Mouse (Mus musculus): ENCODE measurements around the gene Crim1.

The Crim1 gene

DNA sequence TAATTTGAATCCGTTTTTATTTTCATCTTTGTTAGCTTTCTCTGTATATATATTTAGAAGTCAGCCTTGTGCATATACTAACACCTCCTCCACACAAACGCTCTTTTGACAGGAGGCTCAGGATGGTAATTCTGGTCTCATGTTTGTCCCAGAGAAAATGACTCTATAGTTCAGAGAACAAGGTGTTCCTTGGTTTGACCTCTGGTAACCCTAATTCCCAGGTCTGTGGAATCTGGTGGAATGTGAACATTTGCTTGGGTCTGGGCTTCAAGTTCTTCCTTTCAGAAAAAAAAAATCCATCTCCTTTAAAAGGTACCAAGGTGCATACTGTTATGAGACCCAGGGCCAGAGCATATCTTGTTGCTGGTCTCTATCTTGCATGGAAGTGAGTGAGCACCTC lies 9.6 kb downstream of the Crim1 start:
- no peak for DNase-seq (ENCODE audit: low spot score in 2 of 2)

DNA sequence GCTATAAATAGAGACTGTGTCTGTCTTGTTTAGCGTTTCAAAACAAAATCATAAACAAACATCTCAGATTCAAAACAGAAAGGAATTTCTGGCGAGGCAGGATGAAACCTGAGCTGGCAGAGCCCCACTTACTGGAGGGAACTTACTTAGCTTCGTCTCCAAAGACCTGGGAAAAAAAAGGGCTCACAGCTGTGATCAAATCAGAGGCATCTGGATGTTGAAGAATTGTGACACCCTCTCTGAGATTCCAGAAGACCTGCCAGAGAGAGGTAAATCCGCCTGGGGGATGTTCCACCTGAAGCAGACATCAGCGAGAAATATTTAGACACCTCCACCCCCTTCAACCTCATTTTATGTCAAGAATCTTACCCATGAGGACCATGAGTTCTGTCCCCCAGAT lies 11.8 kb downstream of the Crim1 start:
- DNase-seq (ENCODE audit: low spot score in 2 of 2), result no peak

DNA sequence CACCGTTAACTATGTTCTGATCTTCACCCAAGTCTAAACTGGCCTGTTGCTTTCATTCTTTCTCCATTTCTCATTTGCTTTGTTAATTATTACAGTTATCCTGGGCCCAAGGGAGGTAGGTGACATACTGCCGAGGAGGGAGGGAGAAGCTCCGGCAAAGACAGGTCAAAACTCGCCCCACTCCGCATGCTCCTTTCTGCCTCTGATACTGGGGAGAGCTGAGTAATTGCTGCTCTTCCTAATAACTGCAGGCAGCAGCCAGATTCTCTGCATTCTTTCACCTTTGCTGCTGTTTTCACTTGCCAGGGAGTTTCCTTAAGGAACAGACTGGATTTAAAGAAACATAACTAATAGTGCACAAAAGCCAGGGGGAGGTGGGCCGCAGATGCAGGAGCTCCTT lies 13.1 kb downstream of the Crim1 start:
- DNase-seq (ENCODE audit: low spot score in 2 of 2), result no peak

DNA sequence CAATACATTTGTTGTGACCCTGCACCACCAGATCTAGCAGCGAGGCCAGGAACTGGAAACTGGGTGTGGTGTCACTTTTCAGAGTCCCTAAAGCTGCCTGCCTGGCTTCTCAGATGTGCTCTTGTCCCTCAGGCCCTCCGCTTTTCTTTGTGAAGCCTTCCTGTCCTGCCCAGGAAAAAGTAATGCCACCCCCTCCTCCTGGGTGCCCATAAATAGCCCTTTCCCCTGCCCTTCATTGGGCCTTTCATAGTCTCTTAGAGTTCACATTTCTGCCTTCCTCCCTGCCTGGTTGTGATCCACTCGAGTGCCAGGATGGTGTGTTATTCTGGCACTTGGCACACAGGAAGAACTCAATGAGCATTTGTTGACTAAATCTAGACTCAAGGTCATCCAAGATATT lies 16.5 kb downstream of the Crim1 start:
- no peak for DNase-seq (ENCODE audit: low spot score in 2 of 2)

DNA sequence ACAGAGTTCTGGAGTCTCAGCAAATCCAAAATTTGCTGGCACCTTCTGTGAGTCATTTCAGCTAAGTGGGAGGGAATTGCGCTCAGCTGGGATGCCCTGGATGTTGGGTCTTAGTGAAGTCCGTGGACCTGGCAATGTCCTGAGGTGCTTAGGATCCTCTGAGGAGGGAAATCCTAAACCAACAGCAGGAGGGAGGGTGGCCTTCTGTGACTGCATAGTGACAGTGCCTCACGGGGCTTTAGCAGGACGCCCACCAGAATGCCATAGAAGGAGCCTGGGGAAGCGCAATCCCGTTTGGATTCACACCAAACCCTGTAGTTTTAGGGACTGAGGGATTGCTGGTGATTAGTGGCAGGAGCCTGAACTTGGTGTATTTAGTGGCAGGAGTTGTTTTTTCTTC lies 17.4 kb downstream of the Crim1 start:
- no peak for DNase-seq (ENCODE audit: low spot score in 2 of 2)

DNA sequence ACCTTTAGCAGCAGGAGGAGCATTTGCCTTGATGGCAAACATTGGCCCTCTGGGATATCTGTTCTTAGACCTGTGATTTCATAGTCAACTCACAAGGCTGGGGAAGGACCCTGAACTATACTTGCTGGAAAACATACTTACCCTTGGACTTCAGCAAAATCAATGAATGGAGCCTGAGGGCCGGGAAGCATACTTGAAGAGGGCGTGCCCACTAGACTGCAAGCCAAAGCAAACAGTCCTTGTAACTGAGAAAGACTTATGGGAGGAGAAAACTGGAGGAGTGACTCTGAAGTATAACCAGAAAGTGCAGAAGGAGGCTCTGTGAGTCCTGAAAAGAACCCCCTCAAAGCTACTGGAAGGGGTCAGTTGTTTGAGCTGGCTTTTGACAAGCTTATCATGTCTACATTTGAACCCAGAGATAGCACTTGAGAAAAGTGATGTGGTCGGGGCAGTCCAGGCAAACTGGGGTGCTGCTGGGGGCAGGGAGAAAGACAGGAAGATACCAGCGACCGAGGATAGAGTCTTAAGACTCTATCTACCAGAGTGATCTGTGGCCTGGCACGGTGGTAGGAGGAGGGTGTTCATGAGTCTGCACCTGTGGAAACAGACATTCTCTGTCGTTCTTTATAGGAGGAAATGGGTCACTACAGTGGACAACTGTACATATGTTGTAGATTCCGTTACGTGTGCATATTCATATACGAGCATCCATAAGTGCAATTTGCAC lies 18.6 kb downstream of the Crim1 start:
- DNase-seq (ENCODE audit: low spot score in 2 of 2), result no peak

DNA sequence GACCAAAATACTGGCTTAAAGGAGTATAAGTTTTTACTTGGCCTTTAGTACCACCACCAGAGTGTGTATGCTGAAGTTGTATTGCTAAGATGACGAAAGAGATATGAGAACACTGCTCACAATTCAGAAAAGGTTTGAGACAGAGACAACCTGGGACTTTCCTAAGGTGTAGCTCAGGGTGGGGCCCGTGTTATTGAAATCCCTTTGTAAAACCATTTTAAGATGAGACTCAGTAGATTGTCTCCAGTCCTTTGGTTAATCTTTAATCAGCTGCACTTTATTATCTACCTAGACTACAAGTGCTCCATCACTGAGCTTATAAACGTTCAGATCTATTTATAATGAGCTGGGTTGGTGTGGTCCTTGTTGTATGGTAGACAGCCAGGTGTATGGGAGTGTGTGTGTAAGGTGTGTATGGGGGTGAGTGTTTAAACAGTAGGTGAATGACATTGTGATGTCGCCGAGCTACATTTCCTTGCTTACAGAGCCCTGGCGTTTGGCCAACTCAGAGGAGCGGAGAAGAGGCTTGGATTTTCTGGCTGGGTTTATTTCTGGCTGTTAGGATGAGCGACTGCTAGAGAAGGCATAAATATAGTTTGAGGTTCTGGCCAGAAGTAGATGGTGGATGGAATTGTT lies 21.1 kb downstream of the Crim1 start:
- no peak for DNase-seq (ENCODE audit: low spot score in 2 of 2)

DNA sequence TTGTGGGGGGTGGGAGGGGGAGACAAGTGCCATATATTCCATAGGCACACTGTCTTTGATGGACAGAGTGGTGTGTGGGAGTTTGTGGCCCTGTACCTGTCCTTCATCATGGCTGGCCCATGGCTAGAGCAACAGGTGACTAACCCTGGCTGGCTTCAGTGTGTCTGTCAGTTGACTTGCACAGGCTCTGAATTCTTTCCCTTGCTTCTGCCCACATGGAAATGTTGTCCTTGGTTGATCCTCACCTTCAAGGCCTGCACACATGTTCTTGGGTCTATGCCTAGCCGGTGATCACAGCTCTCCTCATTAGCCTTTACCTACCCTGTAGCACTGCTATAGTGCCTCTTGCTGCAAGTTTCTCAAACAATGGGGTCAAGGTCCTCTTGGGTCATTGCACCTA lies 21.8 kb downstream of the Crim1 start:
- DNase-seq (ENCODE audit: low spot score in 2 of 2), result no peak

DNA sequence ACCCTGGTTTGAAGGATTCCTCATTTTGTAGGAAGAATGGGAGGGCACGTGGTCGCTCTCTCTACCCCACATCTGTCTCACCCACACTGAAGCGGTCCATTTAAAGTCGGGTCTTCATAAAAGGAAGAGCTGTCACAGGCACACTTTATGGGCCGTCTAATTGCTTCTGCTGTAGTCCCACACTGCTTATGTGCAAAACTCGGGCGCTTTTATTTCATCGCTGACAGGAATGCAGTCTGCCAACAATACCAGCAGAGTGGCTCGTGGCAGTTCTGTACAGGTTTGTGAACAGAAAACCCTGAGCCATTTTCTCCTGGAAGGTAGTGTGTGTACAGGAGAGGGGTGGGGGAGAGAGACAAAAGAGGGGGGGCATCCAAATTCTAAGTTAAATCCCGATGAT lies 23.9 kb downstream of the Crim1 start:
- no peak for DNase-seq (ENCODE audit: low spot score in 2 of 2)

DNA sequence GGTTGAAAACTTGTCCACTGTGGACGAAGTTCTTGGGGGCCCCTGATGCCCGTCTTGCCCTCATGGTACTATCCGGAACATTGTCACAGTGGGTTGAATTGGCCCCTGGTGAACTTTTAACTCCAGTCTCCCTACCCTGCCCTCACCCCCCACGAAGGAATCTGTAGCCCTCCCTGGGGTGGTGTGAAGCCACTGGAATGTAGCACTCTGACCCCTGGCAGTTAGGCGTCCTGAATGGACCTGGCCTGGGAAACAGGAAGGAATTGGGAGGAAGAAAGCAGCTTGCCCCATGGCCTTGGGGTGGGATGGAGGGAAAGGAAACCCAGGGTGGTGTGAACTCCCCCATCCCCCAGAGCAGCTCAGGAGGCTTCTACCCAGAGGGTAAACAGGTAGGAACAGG lies 25.5 kb downstream of the Crim1 start:
- DNase-seq (ENCODE audit: low spot score in 2 of 2), result no peak

DNA sequence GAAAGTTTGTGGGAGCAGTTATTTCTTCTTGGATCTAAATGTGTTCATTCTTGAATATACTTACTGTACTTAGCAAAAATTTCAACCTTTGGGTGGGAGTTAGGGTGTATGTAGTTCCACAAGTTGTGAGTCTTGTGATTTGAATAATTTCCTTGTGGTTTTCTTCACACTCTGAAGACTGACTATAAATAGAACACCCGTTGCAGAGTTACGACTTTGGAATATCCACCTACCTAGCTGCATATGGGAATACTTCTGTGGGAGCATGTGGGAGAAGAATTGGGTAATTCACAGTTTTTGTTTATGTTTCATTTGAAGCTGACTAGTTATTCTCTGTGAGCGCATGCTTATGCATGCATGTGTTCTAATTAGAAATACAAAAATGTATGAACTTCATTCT lies 27.2 kb downstream of the Crim1 start:
- no peak for DNase-seq (ENCODE audit: low spot score in 2 of 2)

DNA sequence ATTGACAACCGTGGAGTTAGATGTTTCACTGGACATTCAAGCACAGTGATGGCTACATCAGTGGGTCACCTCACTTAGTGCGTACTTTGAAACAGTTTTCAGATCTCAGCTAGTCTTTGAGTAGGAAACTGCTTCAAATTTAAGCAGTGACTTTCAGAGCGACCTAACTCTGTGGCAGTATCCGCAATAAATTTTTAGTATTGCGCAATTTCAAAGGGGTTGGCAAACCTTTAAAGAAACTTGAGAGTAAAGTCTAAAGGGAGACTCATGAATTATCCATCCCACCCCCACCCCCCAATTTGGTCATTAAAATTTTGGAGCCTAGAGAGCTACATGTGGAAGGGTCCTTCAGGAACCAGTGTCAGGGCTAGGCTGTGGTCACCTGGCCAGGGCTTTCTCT lies 31.5 kb downstream of the Crim1 start:
- DNase-seq (ENCODE audit: low spot score in 2 of 2), result no peak

DNA sequence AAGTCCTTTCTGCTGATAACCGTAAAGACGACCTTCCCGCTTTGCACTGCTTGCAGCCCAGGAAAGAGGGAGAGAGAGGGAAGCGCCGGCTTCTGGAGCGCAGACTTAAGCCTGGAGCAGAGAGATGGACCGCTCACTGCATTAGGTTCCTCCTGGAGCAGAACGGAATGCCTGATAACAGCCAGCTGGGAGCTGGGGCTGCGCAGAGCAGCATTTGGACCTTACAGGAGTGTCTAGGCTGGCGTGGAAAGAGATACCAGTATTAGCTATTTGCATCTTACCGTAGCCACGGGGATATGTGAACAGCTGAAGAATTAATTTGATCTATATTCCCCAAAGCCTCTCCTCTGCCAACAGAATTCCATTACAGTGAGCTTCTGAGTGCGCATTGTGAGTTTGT lies 32.7 kb downstream of the Crim1 start:
- DNase-seq (ENCODE audit: low spot score in 2 of 2), result no peak

DNA sequence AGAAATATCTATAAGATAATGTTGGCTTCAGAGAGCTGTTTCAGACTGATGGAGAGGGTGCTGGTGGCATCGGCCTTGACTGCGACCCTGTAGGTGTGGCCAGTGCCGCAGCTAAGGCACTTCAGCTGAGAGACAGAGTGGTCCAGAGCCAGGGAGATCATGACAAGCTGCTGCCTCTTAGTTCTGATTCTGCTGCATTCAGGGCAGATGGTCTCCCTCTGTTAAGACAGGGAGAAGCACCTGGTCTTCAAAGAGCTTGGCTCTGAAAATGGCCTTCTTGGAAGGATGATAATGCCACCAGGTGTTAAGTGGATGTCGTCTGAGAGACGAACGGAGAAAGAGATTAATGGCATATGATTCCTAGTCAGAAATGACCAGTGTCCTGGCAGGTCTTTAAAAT lies 33.8 kb downstream of the Crim1 start:
- DNase-seq (ENCODE audit: low spot score in 2 of 2), result no peak

DNA sequence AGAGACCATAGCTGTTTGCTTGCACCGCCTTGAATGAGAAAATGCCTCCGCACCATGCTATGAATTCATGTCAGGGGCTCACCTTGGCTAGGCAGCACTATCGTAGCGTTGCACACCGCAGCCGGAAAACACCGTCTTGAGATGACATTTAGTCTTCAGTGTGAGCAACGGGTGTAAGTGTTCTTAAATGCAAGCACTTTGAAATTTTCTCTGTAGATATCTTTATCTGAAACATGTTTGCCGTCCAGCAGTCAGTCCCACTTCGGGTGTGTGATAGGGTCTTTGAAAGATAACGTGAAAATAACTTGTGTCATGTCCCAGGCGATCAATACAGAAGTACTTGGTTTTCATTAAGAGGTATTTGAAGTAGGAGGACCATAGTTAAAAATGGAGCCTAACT lies 36.1 kb downstream of the Crim1 start:
- DNase-seq (ENCODE audit: low spot score in 2 of 2), result no peak

DNA sequence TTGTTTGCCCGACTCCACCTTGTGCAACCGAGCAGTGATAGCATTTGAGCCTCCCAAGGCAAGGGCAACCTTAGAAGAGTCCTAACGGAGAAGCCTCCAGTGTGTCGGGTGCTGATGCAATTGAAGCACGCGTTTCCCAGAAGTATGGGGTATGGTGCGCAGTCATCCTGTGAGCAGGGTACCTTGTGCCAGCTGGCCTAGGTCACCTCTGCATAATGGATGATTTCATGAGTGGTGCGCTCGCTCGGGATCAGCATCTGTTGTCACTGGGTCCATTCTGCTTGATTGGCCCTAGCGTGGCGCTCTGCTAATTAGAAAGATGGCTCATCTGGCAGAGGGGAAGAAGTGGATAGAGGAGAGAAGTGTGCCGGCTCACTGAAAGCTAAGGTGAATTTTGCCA lies 37.9 kb downstream of the Crim1 start:
- DNase-seq (ENCODE audit: low spot score in 2 of 2), result no peak

DNA sequence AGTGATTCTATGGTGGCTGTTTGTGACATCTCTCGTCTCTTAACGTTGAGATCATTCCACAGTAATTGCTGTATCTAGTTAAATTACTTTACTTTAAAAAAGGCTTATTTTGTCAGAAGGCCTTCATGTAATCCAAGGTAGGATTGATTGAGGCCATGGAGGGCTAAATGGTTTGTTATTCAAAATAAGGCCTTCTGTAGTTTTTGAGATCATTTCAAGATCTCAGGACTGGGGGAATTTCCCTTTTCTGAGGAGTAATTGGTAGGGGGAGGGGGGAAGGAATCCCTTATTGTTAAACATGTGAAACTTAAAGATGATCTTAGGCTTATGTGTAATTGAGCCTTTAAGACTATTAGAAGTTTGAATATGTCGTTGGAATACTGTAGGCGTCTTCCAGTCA lies 40.1 kb downstream of the Crim1 start:
- DNase-seq (ENCODE audit: low spot score in 2 of 2), result no peak

DNA sequence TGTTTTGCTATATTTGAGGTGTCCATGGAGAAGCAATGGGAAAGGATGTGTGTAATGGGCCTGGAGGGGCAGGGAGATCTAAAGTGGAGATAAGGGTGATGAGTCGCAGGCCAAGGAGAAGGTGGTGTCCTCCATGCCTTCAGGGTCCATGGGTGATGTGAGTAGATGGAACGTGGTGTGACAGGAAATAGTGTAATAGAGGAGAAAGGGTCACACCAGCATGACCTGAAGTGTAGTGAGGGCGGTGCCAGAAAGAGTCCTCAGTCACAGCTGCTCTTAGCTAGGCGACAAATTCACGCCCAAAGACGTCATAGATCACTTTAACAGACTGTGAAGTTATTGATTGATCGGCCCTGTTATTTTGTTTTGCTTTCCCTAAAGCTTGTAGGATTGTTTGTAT lies 41.2 kb downstream of the Crim1 start:
- DNase-seq (ENCODE audit: low spot score in 2 of 2), result no peak

DNA sequence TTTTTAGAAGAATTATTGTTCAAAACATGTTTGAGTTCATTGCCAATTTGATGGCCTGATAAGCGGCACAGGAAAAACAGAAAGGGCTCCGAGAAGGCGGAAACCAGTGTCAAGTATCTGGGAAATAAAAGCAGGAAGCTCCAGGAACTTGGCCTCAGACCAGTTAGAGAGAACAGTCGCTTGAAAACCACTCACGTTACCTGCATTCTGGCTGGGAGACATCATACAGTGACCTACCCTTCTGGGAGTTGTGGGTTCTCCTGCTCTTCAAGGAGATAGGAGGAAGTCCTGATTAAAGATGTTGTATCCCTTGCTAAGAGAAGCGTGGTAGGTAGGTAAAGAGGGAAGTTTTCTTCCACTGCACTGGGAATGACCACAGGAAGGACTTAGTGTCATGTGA lies 44.7 kb downstream of the Crim1 start:
- no peak for DNase-seq (ENCODE audit: low spot score in 2 of 2)

DNA sequence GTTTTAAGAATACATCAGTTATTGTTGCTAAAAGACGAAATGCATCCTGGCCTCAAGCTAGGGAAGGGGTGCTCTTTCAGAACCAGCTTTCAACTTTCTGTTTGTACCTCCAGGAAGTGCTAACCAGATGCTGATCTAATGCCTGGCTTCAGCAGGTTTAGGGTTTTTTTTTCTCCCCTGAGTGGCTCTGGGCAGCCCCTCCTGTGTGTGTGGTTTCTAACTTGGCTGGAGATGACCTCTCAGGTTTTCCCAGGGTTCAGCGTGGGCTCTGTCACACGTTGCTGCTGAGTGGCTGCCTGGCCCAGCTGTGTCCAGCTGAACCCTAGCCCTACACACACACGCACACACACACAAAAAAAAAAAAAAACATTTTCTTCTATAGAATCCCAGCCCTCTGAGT lies 45.4 kb downstream of the Crim1 start:
- DNase-seq (ENCODE audit: low spot score in 2 of 2), result no peak

DNA sequence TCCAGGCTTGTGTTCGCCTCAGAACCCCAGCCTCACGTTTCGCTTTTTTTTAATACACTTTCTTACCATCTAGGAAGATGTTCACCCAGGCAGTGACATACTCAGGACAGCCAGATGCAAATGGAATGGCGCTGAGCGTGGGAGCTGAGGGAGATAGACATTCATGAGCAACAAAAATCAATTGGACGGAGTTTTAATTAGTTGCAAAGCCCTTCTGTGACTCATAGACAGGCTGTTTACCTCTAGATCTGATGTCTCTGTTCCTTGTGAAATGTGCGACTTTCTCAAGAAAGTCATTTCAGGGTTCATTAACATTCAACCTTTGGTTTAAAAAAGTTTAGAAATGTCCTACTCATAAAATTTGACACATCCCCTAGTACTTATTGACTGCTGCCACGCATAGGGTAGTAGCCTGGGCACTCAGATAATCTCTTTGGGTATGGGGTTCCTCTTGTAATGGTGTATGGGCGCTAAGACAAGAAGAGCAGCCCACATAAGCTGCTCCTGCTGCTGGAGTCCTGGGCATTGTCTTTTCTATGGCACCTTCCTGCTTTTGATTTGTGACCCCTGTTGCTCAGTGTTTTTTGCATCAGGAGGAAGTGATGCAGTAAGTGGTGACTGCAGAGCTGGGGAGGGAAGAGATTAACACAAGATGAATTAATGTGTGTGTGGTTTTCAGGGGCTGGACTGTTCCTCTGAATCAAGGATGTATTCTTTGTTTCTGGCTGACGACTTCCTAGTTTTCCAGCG lies 46.8 kb downstream of the Crim1 start:
- DNase-seq (ENCODE audit: low spot score in 2 of 2), result no peak

DNA sequence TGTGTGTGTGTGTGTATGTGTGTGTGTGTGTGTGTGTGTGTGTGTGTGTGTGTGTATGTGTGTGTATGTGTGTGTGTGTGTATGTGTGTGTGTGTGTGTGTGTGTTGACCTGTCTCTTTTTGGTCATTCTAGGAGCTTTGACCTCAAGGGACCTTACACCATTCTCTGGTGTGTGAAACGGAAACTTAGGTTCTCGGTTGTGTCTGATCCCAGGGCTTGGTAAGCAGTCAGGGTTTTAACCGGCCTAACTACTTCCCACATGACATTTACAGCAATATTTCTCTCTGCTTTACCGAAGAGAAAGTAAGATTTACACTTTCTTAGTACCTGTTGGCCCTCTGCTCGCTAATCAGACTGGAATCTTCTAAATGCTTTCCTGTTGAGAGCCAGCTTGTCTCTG lies 48.1 kb downstream of the Crim1 start:
- no peak for DNase-seq (ENCODE audit: low spot score in 2 of 2)

DNA sequence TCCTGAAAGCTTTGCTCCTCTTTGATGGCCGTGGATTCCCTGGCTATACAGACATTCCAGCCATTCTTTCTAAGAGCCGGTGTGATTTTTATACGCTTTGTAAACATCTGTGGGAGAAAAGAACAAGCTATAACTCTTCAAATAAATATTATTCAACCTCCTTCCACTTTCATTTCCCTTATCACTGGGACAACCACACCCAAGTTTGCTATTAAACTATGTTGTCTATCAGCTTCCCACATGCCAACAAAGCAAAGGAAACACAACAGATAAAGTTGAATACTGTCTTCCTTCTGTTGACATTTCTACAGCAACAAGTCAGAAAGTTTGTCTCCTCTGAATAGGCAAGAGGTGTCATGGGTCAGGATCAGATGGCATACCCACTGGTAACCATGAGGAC lies 48.9 kb downstream of the Crim1 start:
- no peak for DNase-seq (ENCODE audit: low spot score in 2 of 2)
